Mouse (Mus musculus) forebrain, embryonic 16.5 days (tissue): ENCODE measurements around the gene Kcng1. TPM values are rescaled to one million over a fixed set of nuclear protein-coding genes. Genes with fewer than 3 reads are reported as not detected.
A peak's percentile ranks its signal among the peaks of the same experiment; 100 is the strongest.

Experiments used
- ATAC-seq: fragments of 200-750 bp; cut with Nextera tagmentation; 2 replicates; pipeline ENCODE4 v1.8.0; 2017; ENCODE audit warnings: mild to moderate bottlenecking, moderate library complexity
- H3K27ac ChIP-seq: fragments of 300-500 bp; sonication (generic); 2 replicates; pipeline ENCODE4 v1.5.1; 2014; ENCODE audit warnings: low read length, control low read depth
- H3K27me3 ChIP-seq: fragments of 300-500 bp; sonication (generic); replicated peaks from 2 replicates; pipeline ENCODE4 v1.6.1; 2014; ENCODE audit warnings: low read length; ENCODE audit not compliant: control insufficient read depth, insufficient read depth
- H3K36me3 ChIP-seq: fragments of 300-500 bp; sonication (generic); 2 replicates; pipeline ENCODE4 v1.6.1; 2014; ENCODE audit not compliant: control insufficient read depth, insufficient read depth
- H3K4me1 ChIP-seq: fragments of 300-500 bp; sonication (generic); replicated peaks from 2 replicates; pipeline ENCODE4 v1.6.1; 2014; ENCODE audit warnings: low read length; ENCODE audit not compliant: control insufficient read depth, insufficient read depth
- H3K4me2 ChIP-seq: fragments of 300-500 bp; sonication (generic); 2 replicates; pipeline ENCODE4 v1.6.1; 2014; ENCODE audit warnings: mild to moderate bottlenecking, low read length, control low read depth
- H3K4me3 ChIP-seq: fragments of 300-500 bp; sonication (generic); replicated peaks from 2 replicates; pipeline ENCODE4 v1.5.1; 2014; ENCODE audit warnings: mild to moderate bottlenecking, low read length, control low read depth
- H3K9ac ChIP-seq: fragments of 300-500 bp; sonication (generic); replicated peaks from 2 replicates; pipeline ENCODE4 v1.6.1; 2014; ENCODE audit warnings: low read depth, low read length, control low read depth
- H3K9me3 ChIP-seq: fragments of 300-500 bp; sonication (generic); 2 replicates; pipeline ENCODE4 v1.6.1; 2016; ENCODE audit warnings: low read length; ENCODE audit not compliant: control insufficient read depth
- WGBS: fragments of 180-500 bp; shearing (Covaris S2); extraction: QIAGEN DNeasy Blood & Tissue Kit; methylation state at CpG from one replicate; pipeline ENCODE4 v1.1.7; 2014; 5-methylcytosine and 5-hydroxymethylcytosine counted together
- polyA plus RNA-seq: library from polyadenylated mRNA; unstranded; fragments of >200 nt; fragmentation: Nextera tagmentation; extraction: Ambion mirVana; gene quantifications from 2 replicates; pipeline ENCODE4 v1.2.1, GENCODE M21; 2015

Gene Kcng1
- polyA plus RNA-seq, 1 experiment from 2014 or later, result 15.3 TPM

- H3K36me3 ChIP-seq, result no peaks in the 10 kb centered on the region
- H3K27ac ChIP-seq, result no peak overlapping the region
- WGBS, result 87% methylated on average over 8 of the region's 8 CpGs
- H3K9me3 ChIP-seq, result no peaks in the 10 kb centered on the region
- ATAC-seq, result no peak
- no peaks in the 10 kb centered on the region for H3K4me1 ChIP-seq
- H3K4me3 ChIP-seq, result no peak overlapping the region
- no peak overlapping the region for H3K9ac ChIP-seq
- no peak overlapping the region for H3K4me2 ChIP-seq
- H3K27me3 ChIP-seq, result no peaks in the 10 kb centered on the region
Measured at GRCm38 (mm10) chr2:168299650-168300049, 18.1 kb upstream of the Kcng1 start.

DNA sequence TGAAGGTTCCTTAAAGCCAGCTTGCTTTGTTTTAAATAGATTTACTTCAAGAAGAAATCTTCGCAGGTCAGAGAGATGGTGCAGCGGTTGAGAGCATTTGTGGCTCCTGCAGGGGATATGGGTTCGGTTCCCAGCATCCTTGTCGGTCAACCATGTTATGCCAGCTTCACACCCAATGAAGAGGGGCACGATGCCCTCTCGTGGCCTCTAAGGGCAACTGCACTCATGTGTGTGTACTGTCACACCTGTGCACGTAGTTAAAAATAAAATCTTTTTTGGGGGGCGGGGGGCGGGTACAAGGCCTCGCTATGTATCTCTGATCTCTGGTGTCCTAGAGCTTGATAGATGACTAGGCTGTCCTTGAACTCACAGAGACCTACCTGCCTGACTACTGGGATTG is 15.0 kb upstream of the Kcng1 start:
- WGBS, result 86% methylated on average over 10 of the region's 10 CpGs
- Histone ChIP-seq H3K4me3 (no peak overlapping the region), H3K27ac (no peak overlapping the region), H3K9me3 (no peaks in the 10 kb centered on the region), H3K4me2 (no peak overlapping the region), H3K36me3 (no peaks in the 10 kb centered on the region), H3K4me1 (no peaks in the 10 kb centered on the region), H3K27me3 (no peaks in the 10 kb centered on the region), H3K9ac (no peak overlapping the region)
- no peak for ATAC-seq

DNA sequence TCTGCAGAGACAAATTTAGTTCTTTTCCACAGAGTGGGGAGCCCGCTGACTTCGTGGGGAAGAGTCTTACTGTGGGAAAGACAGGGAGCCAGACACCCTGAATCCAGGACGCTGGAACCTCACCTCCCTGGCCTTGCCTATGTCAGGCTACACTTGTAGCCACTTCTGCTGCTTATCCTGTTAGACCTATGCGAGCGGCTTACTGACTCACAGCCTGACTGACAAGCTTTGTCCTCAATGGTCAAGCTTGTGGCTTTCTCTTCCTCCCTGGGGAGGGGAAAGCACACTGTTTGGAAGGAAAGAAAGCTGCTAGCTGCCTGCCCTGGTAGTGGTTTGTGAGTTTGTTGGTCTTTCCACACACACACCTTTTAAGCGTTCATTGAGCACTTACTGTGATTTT is 11.0 kb upstream of the Kcng1 start:
- WGBS, result 51% methylated on average over 6 of the region's 6 CpGs
- Histone ChIP-seq H3K4me3 (no peak overlapping the region), H3K27me3 (no peaks in the 10 kb centered on the region), H3K9me3 (no peaks in the 10 kb centered on the region), H3K4me1 (no peaks in the 10 kb centered on the region), H3K27ac (no peak overlapping the region), H3K9ac (no peak overlapping the region), H3K4me2 (no peak overlapping the region), H3K36me3 (no peaks in the 10 kb centered on the region)
- ATAC-seq, result no peak

DNA sequence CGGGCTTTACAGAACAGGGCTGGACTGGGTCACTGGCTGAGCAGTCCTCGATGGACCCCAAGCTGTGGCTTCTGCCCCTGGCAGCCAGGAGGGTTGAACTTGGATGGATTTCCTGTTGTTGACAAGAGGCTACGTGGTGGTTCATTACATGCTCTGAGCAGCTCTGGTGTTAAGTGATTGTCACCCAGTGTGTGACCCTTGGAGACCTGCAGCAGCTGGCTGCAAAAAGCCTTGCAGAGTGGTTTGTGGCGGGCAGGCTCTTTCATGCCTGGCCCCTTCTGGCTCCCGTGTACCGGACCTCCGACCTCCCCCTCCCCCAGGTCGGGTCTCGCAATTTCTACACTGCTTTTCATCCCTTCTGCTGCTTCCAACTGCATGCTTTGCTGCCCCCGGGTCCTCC is 10.5 kb upstream of the Kcng1 start:
- no peaks in the 10 kb centered on the region for H3K36me3 ChIP-seq
- WGBS, result 33% methylated on average over 10 of the region's 10 CpGs
- no peak overlapping the region for H3K4me2 ChIP-seq
- H3K9me3 ChIP-seq, result no peaks in the 10 kb centered on the region
- no peak overlapping the region for H3K4me3 ChIP-seq
- no peak for ATAC-seq
- no peaks in the 10 kb centered on the region for H3K4me1 ChIP-seq
- H3K27me3 ChIP-seq, result no peaks in the 10 kb centered on the region
- no peak overlapping the region for H3K9ac ChIP-seq
- H3K27ac ChIP-seq, result no peak overlapping the region

DNA sequence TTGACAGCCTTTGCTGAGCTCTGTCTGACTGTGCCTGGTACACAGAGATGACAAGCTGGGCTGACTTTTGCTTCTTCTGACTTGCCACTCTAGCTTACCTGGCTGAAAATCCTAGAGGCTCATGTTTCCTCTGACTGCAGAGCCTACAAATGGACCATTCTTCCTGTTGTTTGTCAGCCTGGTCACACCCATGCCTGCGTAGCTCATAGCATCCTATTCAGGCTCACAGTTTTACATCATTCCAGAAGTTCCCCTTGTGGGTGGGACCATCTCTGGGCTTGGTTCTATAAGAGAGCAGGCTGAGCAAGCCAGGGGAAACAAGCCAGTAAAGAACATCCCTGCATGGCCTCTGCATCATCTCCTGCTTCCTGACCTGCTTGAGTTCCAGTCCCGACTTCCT is 8.3 kb upstream of the Kcng1 start:
- Histone ChIP-seq H3K9ac (no peak overlapping the region), H3K4me1 (no peaks in the 10 kb centered on the region), H3K4me3 (no peak overlapping the region), H3K9me3 (peaks cover 4% of the 10 kb centered on the region; the same call in 1 of the 2 replicates), H3K27me3 (no peaks in the 10 kb centered on the region), H3K36me3 (no peaks in the 10 kb centered on the region), H3K27ac (no peak overlapping the region), H3K4me2 (no peak overlapping the region)
- 87% methylated on average over 2 of the region's 2 CpGs for WGBS
- no peak for ATAC-seq

GRCm38 (mm10) chr2:168289016-168289415 is 7.5 kb upstream of the Kcng1 start:
- 53% methylated on average over 9 of the region's 9 CpGs for WGBS
- Histone ChIP-seq H3K4me1 (no peaks in the 10 kb centered on the region), H3K9me3 (peaks cover 4% of the 10 kb centered on the region; the same call in 1 of the 2 replicates), H3K27ac (no peak overlapping the region), H3K4me2 (no peak overlapping the region), H3K27me3 (no peaks in the 10 kb centered on the region), H3K9ac (no peak overlapping the region), H3K4me3 (no peak overlapping the region), H3K36me3 (no peaks in the 10 kb centered on the region)
- no peak for ATAC-seq

GRCm38 (mm10) chr2:168286987-168287386 is 5.5 kb upstream of the Kcng1 start:
- H3K9ac ChIP-seq, result no peak overlapping the region
- H3K27ac ChIP-seq, result no peak overlapping the region
- H3K4me1 ChIP-seq, result no peaks in the 10 kb centered on the region
- ATAC-seq, result no peak
- H3K4me3 ChIP-seq, result no peak overlapping the region
- H3K9me3 ChIP-seq, result peaks cover 4% of the 10 kb centered on the region; the same call in 1 of the 2 replicates
- no peak overlapping the region for H3K4me2 ChIP-seq
- WGBS, result 20% methylated on average over 3 of the region's 3 CpGs
- no peaks in the 10 kb centered on the region for H3K36me3 ChIP-seq
- peaks cover 7% of the 10 kb centered on the region; the same call in 1 of the 2 replicates for H3K27me3 ChIP-seq

DNA sequence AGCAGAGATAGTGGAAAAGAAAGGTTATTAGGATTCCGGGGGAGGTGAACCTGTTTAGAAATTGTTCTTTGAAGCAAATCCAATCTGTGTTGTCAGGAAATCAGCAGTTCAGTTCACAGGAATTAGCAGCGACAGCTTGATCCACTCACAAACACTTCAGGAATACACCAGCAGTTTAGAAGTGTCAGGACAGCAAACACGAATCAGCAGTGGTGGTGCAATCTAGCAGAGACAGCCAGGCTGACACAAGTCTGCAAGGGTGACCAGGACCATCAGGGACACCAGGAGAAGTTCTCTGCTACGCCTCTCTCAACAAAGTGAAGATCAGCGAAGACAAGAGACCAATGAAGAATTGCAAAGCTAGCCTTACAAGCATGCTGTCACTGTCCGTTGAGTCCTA is 3.6 kb upstream of the Kcng1 start:
- Histone ChIP-seq H3K4me2 (no peak overlapping the region), H3K4me1 (peaks cover 13% of the 10 kb centered on the region), H3K9ac (no peak overlapping the region), H3K27me3 (peaks cover 10% of the 10 kb centered on the region; the same call in 1 of the 2 replicates), H3K27ac (no peak overlapping the region), H3K36me3 (no peaks in the 10 kb centered on the region), H3K9me3 (peaks cover 4% of the 10 kb centered on the region; the same call in 1 of the 2 replicates), H3K4me3 (no peak overlapping the region)
- ATAC-seq, result no peak
- WGBS, result 88% methylated on average over 6 of the region's 6 CpGs

- H3K4me2 ChIP-seq, result peak overlapping the region; percentile 59
Measured at GRCm38 (mm10) chr2:168280729-168281581, 581 bp downstream of the Kcng1 start.

More at GRCm38 (mm10) chr2:168280729-168281581, 581 bp downstream of the Kcng1 start:
- peak; percentile 68 for ATAC-seq
- no peak overlapping the region for H3K27ac ChIP-seq
- H3K27me3 ChIP-seq, result peaks cover 10% of the 10 kb centered on the region; the same call in 1 of the 2 replicates
- H3K9me3 ChIP-seq, result peaks cover 4% of the 10 kb centered on the region; the same call in 1 of the 2 replicates
- H3K4me1 ChIP-seq, result peaks cover 23% of the 10 kb centered on the region
- H3K9ac ChIP-seq, result peak overlapping the region; percentile 57
- 1% methylated on average over 65 of the region's 82 CpGs for WGBS
- H3K4me3 ChIP-seq, result peak overlapping the region; percentile 53
- H3K36me3 ChIP-seq, result no peaks in the 10 kb centered on the region
